Mouse (Mus musculus): Measurements from ENCODE around the gene Fam117a.
"Not testable (repeated sequence)": the region's sequence is repeated elsewhere in the genome, so short reads cannot be mapped to it uniquely, and the experiment has no call there.

Gene Fam117a

DNA sequence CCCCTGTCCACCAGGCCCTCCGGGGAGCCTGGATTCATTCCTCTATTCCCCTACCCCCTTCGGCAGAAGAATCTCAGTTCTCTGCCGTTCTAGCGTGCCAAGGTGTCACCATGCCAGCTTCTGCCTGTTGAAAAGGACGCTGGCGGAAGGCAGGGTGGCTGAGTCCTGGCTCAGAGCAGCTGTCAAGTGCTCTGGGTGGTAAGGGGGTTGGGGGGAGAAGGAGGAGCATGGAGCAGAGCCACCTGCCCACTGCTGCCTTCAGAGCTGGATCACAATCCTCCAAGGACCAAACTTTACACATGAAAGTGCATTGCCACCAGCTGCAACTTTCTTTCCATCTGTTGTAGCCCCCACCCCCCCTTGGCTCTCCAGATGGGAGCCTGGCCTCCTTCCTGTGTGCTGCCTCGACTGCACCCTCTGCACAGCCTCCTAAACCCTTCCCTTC, 55.4 kb downstream of the Fam117a start:
- peak; percentile 58 to 66 for DNase-seq (ENCODE audit: low spot score in 2 of 2)

GRCm38 (mm10) chr11:95392708-95393499, 56.1 kb downstream of the Fam117a start:
- no peak for DNase-seq (ENCODE audit: low spot score in 2 of 2)

GRCm38 (mm10) chr11:95393500-95393816, 56.6 kb downstream of the Fam117a start:
- no peak for DNase-seq (ENCODE audit: low spot score in 2 of 2)

DNA sequence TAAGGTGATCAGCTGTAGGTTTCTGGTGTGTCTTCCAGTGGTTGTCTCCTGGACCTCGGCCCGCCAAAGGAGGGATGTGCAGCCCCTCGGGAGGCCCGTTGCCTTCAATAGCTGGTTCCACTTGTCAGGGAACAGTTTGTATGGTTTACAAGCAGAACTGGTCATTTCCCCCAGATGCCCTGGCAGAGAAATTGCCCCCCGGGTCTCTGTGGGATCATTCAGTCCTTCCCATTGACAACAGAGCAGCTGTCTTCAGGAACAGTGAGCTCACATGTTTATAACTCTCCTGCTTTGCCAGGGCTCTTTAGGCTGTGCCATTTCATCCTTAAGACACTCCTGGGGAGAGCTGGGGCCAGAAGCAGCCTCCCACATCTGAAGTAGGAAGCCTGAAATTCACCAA, 57.3 kb downstream of the Fam117a start:
- DNase-seq (ENCODE audit: low spot score in 2 of 2) = no peak

GRCm38 (mm10) chr11:95396548-95396947, 59.7 kb downstream of the Fam117a start:
- DNase-seq (ENCODE audit: low spot score in 2 of 2) = no peak

DNA sequence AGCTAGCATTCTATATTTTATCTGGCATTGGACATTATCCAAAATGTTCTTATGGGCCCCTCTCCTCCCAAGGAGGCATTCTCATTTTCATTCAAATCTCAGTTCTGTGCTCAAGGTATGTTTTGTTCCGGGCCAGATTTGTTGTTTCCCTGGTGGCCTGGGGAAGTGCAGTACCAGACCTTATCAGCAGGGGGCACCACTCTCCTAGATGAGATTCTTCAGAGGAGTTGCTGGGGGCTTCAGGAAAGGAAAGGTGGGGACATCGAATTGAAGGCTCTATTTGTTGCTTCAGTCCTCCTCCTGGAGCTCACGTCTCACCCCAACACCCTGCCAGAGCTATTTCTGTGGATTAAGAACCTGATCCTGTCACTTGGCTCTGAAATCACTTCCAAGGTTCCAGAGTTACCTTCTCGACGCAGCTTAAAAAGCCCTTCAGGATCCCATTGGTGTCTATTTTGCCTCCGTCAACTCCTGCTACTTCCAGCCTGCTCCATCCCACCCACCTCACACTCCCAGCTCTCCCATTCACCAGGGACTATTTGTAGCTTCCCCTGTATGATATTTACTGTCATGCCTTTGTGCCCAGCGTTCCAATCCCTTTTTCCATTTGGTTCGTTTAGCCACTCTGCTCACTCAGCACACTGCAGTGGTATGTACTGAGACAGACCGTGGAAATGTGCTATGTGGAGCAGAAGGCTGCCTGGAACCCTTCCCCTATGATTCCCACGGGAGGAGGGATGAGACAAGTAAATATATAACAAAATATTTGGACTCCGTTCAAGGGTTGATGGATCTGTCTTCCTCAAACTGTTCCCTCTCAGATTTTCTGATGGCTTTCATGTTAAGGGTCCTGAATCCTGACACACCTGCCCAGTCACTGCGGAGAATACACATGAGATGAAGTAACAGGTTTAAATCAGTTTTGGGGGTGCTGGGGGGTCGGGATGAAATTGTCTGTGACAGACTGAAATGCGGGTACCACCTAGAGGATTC, 61.3 kb downstream of the Fam117a start:
- DNase-seq (ENCODE audit: low spot score in 2 of 2) = peak; percentile 79 to 80

DNA sequence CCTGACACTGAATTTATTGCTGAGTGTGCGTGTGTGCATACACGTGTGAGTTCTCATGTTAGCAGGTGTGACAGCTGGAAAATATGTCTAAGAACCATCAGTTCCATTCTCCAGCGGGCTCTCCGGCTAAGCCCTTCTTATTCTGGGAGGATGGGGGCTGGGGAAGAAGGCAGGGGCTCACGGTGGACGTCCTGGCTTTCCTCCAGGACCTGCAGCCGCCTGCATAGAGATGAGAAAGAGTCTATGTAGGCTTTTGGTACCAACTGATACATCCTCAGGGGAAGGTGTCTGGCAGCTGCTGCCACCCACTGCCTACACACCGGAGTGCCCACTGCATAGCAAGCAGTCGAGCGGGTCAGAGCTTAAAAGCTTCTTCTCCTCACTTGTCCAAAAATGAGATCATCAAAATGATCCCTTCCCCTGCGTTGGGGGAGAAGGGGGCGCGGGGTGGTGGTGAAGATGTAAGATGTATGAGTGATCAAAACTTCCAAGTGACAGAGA, 62.8 kb downstream of the Fam117a start:
- no peak for DNase-seq (ENCODE audit: low spot score in 2 of 2)

- DNase-seq (ENCODE audit: low spot score in 2 of 2) = no peak
Observed at GRCm38 (mm10) chr11:95401568-95401967, 64.8 kb downstream of the Fam117a start.

DNA sequence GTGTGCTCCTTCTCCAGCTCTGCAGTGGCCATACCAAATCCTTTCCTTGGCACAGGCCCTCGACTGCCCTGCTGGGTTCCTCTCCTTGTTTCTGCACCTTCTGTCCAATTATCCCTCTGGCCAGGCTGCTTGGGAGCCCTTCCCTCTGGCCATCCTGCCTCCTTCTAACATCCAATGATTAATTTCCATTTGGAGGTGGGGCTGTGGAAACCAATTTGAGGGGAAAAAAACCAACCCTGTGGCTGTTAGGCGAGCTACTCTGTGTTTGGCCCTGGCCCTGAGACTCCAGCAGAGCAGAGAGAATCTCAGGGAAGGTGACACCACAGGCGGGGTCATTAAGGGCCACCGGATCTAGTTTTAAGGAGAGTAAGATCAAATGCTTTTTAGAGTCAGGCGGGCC, 65.4 kb downstream of the Fam117a start:
- no peak for DNase-seq (ENCODE audit: low spot score in 2 of 2)

DNA sequence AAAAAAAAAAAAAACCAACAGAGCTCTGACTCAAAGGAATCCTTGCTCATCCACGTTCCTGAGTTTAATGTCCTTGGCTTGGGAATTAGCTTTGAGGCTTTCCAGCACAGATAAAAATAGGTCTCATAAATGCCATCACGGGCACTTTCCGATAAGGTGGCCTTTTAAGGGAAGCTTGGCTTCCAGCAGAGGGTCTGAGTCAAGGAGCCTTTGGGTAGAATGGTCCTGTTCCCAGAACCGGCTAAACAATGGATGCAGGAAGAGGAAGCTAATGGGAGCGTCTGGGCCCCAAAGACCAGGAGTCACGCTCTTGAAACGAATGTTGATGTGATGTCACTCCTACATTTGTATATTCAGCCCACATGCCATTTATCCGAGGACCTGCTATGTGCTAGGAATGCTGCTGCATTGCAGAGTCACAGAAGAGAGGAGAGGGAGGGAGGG, 65.9 kb downstream of the Fam117a start:
- no peak for DNase-seq (ENCODE audit: low spot score in 2 of 2)

GRCm38 (mm10) chr11:95403382-95404340, 66.8 kb downstream of the Fam117a start:
- no peak for DNase-seq (ENCODE audit: low spot score in 2 of 2)

DNA sequence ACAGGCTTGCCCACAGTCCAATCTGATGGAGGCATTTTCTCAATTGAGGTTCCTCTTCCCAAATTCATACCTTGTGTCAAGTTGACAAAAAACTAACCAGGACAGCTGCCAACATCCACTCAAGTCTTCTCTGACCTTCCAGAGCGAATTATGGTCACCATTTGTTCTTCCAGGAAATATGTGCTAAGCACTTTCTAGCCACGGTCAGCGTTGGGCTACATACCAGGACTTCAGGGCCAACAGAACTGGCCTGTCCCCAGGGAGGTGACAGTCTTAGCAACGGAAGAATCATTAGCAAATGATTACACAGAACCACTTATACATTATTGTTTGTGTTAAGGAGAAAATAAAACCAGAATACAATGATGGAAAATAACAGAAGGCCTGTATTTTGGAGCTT, 69.0 kb downstream of the Fam117a start:
- no peak for DNase-seq (ENCODE audit: low spot score in 2 of 2)

DNA sequence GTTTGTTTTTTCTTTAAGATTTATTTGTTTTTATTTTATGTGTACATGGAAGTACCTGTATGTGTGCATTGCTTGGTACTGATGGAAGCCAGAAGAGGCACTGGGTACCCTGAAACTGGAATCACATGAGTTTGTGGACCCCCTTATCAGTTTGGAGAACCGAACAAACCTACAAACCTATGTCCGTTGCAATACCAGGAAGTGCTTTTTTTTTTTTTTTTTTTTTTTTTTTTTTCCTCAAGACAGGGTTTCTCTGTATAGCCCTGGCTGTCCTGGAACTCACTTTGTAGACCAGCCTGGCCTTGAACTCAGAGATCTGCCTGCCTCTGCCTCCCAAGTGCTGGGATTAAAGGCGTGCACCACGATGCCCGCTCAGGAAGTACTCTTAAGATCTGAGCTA, 69.6 kb downstream of the Fam117a start:
- DNase-seq (ENCODE audit: low spot score in 2 of 2) = not testable (repeated sequence)

DNA sequence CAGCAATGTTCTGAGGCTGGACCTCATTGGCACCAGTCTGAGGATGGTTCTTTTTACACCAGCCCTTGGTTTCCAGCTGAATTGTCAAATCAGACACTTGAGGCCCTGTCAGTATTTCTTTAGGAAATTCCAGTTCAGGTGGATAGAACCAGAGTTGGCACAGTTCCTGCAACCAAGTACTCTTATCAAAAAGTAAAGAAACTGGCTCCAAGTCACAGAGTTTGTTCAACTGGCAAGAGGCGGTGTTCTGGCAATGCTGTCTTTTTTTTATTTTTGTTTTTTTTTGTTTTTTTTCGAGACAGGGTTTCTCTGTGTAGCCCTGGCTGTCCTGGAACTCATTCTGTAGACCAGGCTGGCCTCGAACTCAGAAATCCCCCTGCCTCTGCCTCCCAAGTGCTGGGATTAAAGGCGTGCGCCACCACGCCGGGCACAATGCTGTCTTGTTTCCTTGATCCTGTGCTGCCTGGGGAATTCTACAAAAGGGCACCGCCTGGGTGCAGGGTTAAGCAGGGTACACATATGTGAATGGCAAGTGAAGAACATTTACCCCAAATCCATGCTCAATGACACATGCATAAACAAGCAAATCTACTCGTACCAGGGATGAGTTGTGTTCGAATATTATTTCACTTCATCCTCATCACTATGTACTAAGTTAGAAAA, 72.8 kb downstream of the Fam117a start:
- DNase-seq (ENCODE audit: low spot score in 2 of 2) = no peak

DNA sequence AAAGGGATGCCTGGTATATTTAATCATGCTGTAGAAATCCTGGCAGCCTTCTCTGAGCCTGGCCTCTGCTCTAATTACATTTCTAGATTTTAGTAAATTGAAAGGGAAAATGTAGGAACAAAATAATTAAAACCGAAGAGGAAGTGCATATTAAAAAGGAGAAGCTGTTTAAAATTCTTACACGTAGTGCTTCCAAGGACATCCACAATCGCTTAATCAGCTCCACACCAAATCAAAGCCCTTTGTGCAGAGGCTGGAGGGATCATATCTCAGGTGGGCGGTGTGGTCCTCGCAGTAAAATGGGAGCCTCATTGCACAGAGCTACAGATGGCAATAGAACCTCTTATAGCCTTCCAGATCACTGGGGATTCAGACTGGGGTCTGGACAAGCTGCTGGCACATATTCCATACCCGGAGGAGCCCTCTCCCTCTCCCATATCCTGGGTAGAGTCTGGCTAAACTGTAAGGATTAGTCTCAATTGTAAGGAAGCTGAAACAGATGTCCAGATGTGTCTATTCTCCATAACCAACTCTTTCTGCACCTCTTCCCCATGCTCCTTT, 74.7 kb downstream of the Fam117a start:
- no peak for DNase-seq (ENCODE audit: low spot score in 2 of 2)

- no peak for DNase-seq (ENCODE audit: low spot score in 2 of 2)
Observed at GRCm38 (mm10) chr11:95412615-95413014, 75.8 kb downstream of the Fam117a start.

DNA sequence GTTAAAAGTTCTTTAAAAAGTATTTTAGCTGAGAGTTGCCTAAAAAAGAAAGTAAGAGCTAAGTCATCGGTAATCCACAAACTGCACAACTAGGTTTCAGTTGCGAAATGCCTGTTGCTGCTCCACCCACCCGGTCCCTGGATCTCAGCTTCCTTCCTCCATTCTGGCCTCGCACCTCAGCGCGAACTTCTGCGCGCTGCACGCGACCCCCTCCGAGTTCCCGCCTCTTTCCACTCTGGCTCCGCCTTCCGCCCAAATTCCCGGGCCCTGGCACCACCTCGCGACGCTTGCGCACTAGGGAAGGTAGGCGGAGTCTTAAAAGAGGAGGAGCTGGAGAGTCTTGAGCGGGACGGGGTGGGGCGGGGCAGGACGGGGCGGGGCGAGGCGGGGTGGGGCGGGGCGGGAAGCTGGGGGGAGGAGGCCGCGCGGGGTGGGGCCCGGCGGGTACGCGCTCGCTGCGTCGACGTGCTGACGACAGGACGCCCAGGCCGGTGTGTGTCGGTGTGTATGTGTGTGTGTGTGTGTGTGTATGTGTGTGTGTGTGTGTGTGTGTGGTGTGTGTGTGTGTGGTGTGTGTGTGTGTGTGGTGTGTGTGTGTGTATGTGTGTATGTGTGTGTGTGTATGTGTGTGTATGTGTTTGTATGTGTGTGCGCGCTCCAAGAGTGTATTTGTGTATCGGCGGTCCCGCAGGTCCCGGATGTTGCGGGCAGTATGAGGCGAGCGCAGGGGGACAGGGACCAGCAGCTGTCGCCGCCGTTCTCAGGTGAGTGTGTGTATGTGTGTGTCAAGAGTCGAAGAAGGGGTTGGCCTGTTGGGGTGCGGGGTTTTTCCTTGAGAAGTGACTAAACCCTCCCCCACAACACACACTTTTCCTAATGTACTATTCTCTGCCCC, 77.1 kb downstream of the Fam117a start, which contains the start of gene Spop:
Spop (plus strand) TSS at position 440 of the 895 bp plus-strand sequence.
- peak; percentile 80 to 87 for DNase-seq (ENCODE audit: low spot score in 2 of 2)

GRCm38 (mm10) chr11:95414536-95415161, 77.8 kb downstream of the Fam117a start:
- DNase-seq (ENCODE audit: low spot score in 2 of 2) = peak; percentile 94 to 95

DNA sequence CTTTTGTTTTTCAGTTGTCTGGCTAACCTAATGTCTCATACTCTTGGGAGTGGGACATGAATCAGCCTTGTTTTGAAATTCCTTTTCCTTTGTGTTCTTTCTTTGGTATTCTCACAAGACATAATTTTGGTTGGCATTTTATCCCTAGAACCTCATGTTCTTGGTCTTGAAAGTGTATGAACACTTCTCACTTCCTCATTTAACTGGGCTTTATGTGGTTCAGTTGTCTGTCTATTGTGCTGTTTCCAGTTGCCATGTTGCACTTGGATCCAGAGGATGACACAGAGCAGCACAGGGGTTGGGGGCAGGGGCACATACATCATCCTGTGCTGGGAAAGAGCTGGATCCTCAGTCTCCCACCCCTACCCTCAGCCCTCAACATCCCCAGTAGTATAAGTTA, 79.1 kb downstream of the Fam117a start:
- no peak for DNase-seq (ENCODE audit: low spot score in 2 of 2)
